Mouse (Mus musculus): ENCODE data around the gene Gm4871. TPM values are rescaled to one million over a fixed set of nuclear protein-coding genes. Genes with fewer than 3 reads are reported as not detected.
"Not testable (repeated sequence)": the region's sequence is repeated elsewhere in the genome, so short reads cannot be mapped to it uniquely, and the experiment has no call there.

Gm4871 gene
- polyA plus RNA-seq, 1 experiment from 2014 or later = not detected

DNA sequence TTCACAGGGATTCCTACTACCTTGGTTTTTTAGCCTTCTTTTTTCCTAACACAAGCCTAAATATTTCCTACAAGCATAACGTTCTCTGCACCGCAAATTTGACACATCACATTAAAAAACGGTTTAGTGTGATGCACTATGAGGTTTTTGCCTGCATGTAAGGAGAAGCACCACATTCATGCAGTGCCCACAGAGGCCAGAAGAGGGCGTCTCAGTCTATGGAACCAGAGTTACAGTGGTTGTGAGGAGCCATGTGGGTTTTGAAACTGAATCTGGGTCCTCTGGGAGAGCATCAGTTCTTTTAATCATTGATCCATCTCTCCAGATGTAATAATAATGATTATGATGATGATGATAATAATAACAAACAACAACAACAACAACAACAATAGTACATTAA lies 9.1 kb upstream of the Gm4871 start:
- no peak overlapping the region for H3K27ac ChIP-seq
- WGBS = 45% methylated on average over 4 of the region's 4 CpGs
- no peaks in the 10 kb centered on the region for H3K36me3 ChIP-seq
- no peak overlapping the region for H3K9ac ChIP-seq
- no peaks in the 10 kb centered on the region for H3K4me1 ChIP-seq (replicated peaks)
- no peaks in the 10 kb centered on the region for H3K9me3 ChIP-seq (replicated peaks)
- no peak overlapping the region for H3K4me3 ChIP-seq
- H3K27me3 ChIP-seq = no peaks in the 10 kb centered on the region
- H3K4me2 ChIP-seq = no peak overlapping the region
- no peak for ATAC-seq (replicated peaks; ENCODE audit: insufficient number of reproducible peaks, insufficient read depth, low FRiP score, low read depth)

DNA sequence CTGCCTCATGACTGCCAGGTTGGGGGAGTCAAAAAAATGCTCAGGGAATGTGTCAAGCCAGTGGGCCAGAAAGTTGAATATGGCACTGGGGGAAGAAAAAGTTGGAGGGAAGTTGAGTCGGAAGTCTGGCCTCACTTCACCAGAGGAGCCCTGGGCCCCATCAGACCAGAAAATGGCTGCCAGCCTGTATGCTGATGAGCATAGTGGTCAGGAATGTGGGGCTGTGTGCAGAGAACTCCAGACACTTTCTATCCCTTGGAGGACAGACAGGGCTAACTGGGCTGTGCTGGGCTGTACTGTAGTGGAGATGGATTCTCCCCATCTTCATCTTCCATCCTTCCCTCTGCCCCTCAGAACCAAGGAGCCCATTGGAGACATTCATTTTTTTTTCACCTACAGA lies 2.1 kb downstream of the Gm4871 start:
- not testable (repeated sequence) for H3K27me3 ChIP-seq; ATAC-seq (replicated peaks; ENCODE audit: insufficient number of reproducible peaks, insufficient read depth, low FRiP score, low read depth); H3K27ac ChIP-seq; H3K4me2 ChIP-seq; H3K9ac ChIP-seq; H3K36me3 ChIP-seq; H3K4me1 ChIP-seq (replicated peaks); H3K9me3 ChIP-seq (replicated peaks); H3K4me3 ChIP-seq
- WGBS = 71% methylated on average over 1 of the region's 1 CpGs

DNA sequence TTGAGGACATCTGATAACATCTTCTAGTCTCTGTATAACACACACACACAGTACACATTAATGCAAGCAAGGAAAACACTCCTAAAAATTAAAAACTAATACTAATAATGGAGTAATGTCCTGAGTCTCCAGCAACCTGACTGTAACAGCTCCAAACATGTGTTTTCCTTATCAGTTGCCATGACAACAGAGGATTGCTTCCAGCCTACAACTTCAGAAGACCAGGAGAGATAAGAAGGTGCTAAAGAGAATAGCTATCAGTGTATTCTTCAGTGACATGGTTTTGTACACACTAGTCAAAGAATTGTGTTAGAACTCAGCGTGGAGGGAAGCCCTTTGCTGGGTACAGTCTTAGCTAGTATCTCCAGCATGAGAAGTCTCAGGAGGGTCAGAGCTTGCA lies 11.8 kb downstream of the Gm4871 start:
- H3K4me3 ChIP-seq; H3K9me3 ChIP-seq (replicated peaks); H3K36me3 ChIP-seq; ATAC-seq (replicated peaks; ENCODE audit: insufficient number of reproducible peaks, insufficient read depth, low FRiP score, low read depth); H3K4me1 ChIP-seq (replicated peaks); H3K9ac ChIP-seq; H3K27me3 ChIP-seq; H3K4me2 ChIP-seq; H3K27ac ChIP-seq: not testable (repeated sequence)
- WGBS = 22% methylated on average over 1 of the region's 1 CpGs

DNA sequence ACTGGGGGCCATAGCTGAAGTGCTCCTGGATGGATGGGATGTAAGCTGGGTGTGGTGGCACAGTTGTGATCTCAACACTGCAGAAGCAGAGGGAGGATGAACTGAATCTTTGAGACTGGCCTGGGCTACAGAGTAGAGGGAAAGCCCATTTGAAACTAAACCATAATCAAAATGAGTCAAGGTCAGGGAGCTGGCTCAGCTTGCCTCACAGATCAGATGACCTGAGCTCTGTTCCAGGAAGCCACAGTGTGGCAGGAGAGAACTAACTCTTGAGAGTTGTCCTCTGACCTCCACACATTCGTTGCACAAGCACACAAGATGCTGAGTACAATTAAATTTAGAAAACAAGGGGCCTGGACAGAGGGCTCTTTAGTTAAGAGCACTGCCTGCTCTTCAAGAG lies 12.3 kb downstream of the Gm4871 start:
- 7% methylated on average over 1 of the region's 1 CpGs for WGBS

DNA sequence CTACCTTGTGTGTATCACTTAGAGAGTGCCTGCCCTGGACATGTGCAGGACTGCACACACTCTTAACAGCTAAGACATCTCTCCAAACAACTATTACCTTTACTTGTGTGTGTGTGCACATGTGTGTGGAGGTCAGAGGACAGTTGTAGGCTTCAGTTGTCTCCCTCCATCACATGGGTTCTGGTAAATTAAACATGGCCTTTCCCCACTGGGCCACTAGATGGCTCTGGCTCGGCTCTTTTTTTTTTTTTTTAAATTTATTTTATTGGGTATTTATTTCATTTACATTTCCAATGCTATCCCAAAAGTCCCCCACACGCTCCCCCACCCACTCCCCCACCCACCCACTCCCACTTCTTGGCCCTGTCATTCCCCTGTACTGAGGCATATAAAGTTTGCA lies 15.8 kb downstream of the Gm4871 start:
- not testable (repeated sequence) for H3K9ac ChIP-seq; H3K4me3 ChIP-seq; H3K36me3 ChIP-seq; H3K4me2 ChIP-seq; ATAC-seq (replicated peaks; ENCODE audit: insufficient number of reproducible peaks, insufficient read depth, low FRiP score, low read depth); H3K9me3 ChIP-seq (replicated peaks); H3K4me1 ChIP-seq (replicated peaks); H3K27ac ChIP-seq; H3K27me3 ChIP-seq
- 15% methylated on average over 2 of the region's 2 CpGs for WGBS

More for the DNA sequence above, 12.3 kb downstream of the Gm4871 start:
- not testable (repeated sequence) for H3K4me1 ChIP-seq (replicated peaks); ATAC-seq (replicated peaks; ENCODE audit: insufficient number of reproducible peaks, insufficient read depth, low FRiP score, low read depth); H3K4me2 ChIP-seq; H3K4me3 ChIP-seq; H3K27ac ChIP-seq; H3K36me3 ChIP-seq; H3K27me3 ChIP-seq; H3K9ac ChIP-seq; H3K9me3 ChIP-seq (replicated peaks)

DNA sequence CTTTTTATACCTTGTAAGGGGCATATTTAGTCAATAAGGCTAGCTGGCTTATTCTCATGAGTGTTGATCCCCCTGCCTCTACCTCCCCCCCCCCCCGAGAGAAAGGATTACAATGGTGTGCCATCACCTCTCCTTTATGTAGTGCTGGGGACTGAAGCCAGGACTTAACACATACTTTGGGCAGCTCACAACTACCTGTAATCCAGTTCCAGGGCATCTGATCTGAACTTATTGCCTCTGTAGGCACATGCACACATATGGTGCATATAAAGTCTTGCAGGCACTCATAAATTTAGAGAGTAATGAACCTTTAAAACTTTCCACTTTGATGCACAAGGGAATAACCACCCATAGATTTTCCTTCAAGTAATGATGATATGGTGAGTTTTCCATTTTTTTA lies 18.3 kb downstream of the Gm4871 start:
- H3K27ac ChIP-seq = no peak overlapping the region
- H3K4me1 ChIP-seq (replicated peaks) = no peaks in the 10 kb centered on the region
- H3K9me3 ChIP-seq (replicated peaks) = no peaks in the 10 kb centered on the region
- WGBS = 84% methylated on average over 1 of the region's 1 CpGs
- ATAC-seq (replicated peaks; ENCODE audit: insufficient number of reproducible peaks, insufficient read depth, low FRiP score, low read depth) = no peak
- H3K36me3 ChIP-seq = no peaks in the 10 kb centered on the region
- H3K27me3 ChIP-seq = no peaks in the 10 kb centered on the region
- H3K4me2 ChIP-seq = no peak overlapping the region
- H3K4me3 ChIP-seq = no peak overlapping the region
- no peak overlapping the region for H3K9ac ChIP-seq

DNA sequence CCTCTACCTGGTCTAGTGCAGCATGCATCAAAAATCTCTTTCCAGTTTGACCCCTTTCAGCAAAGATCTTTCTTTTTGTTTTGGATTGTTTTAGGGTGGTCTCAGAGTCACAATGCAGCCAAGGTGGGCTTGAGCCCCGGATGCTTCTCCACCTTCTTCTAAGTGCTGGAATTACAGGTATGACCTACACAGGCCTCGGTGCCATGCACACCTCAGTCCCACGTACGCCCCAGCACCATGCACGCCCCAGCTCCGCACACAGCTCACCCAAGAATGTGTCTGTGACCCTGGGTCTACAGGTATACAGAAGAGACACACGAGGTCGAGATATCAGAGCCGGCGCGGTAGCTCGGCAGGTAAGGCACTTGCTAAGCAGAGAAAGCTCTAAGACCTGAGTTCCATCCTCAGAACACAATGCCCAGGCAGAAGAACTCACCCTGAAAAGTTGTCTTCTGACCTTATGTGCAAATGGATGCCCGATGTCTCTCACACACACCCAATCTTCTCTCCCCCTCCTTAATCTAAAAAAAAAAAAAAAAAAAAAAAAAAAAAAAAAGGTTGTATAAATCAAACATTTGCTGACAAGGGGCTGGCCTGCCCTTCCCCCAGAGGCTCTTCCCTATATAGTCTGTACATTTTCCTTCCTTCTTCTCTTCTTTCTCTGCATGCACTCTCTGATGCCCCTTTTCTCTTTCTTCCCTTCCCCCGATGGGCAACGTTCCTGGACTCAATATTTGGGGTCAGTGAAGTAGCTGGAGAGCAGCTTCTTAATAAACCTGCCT lies 23.5 kb downstream of the Gm4871 start:
- Histone ChIP-seq H3K27ac (no peak overlapping the region), H3K9ac (no peak overlapping the region), H3K9me3 (replicated peaks) (no peaks in the 10 kb centered on the region), H3K4me1 (replicated peaks) (peaks cover 3% of the 10 kb centered on the region; the same call in 1 of the 2 replicates), H3K4me2 (no peak overlapping the region), H3K27me3 (no peaks in the 10 kb centered on the region), H3K4me3 (no peak overlapping the region), H3K36me3 (no peaks in the 10 kb centered on the region)
- no peak for ATAC-seq (replicated peaks; ENCODE audit: insufficient number of reproducible peaks, insufficient read depth, low FRiP score, low read depth)
- WGBS = 83% methylated on average over 15 of the region's 15 CpGs

DNA sequence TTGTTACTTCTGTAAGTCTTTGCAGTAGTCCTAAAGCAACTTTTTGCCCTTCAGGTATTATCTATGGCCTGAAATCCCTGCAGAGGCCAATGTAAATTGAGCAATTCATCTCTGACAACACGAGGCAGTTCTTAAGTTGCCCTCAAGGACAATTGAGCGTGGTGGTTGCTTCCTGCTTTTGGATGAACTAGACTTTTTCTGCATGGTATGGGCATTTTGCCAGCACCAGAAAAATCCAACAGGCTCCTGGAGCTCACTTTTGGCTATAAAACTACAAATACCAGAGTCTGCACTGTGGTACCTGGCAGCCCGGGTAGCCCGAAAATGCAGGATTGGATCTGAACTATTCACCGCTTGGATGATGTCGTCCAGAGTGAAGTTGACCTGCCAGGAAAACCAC lies 27.0 kb downstream of the Gm4871 start:
- 77% methylated on average over 6 of the region's 6 CpGs for WGBS
- Histone ChIP-seq H3K4me3 (no peak overlapping the region), H3K27ac (no peak overlapping the region), H3K4me2 (no peak overlapping the region), H3K9me3 (replicated peaks) (no peaks in the 10 kb centered on the region), H3K36me3 (no peaks in the 10 kb centered on the region), H3K27me3 (no peaks in the 10 kb centered on the region), H3K9ac (no peak overlapping the region), H3K4me1 (replicated peaks) (peaks cover 3% of the 10 kb centered on the region; the same call in 1 of the 2 replicates)
- no peak for ATAC-seq (replicated peaks; ENCODE audit: insufficient number of reproducible peaks, insufficient read depth, low FRiP score, low read depth)

DNA sequence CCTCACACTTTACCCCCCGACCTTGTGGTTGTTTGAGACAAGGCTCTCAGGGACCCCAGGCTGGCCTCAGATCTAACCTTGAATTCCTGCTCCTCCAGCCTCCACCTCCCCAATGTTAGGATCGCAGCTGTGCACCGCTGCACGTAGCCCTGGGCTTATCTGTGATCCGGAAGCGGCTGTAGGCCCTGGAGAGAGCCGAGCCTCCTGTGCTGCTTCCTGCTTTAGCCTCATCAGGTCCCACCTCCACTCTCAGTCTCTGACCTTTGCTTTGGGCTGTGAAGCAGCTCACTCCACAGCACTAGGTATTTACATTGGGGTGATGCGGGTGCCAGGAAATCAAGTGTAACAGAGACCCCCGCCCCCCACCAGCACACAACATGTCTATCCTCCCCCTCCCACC lies 28.1 kb downstream of the Gm4871 start:
- H3K27me3 ChIP-seq = no peaks in the 10 kb centered on the region
- H3K27ac ChIP-seq = no peak overlapping the region
- H3K4me3 ChIP-seq = no peak overlapping the region
- 0 out of 2 replicates have a peak, but pooled peaks have one; percentile 27 for ATAC-seq (replicated peaks; ENCODE audit: insufficient number of reproducible peaks, insufficient read depth, low FRiP score, low read depth)
- no peak overlapping the region for H3K4me2 ChIP-seq
- H3K36me3 ChIP-seq = no peaks in the 10 kb centered on the region
- no peaks in the 10 kb centered on the region for H3K9me3 ChIP-seq (replicated peaks)
- 41% methylated on average over 9 of the region's 9 CpGs for WGBS
- H3K4me1 ChIP-seq (replicated peaks) = peaks cover 3% of the 10 kb centered on the region; the same call in 1 of the 2 replicates
- no peak overlapping the region for H3K9ac ChIP-seq

DNA sequence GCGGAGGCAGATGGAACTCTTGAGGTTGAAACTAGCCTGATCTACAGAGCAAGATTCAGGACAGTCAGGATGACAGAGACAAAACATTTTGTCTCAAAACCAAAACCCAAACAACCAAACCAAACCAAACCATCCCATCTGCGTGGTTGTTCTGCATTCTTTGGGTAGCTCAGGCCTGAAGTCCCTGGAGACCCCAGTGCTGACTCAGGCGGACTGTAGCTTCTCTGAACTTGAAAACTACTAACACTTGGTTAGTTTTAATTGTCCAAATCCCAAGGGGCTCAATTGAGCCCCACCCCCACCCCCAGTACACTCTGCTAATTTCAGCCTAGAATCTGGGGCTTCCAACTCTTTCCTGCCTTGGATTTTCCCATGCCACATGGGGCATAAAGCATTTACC lies 29.2 kb downstream of the Gm4871 start:
- Histone ChIP-seq H3K4me2 (no peak overlapping the region), H3K4me1 (replicated peaks) (peaks cover 3% of the 10 kb centered on the region; the same call in 1 of the 2 replicates), H3K9me3 (replicated peaks) (no peaks in the 10 kb centered on the region), H3K9ac (no peak overlapping the region), H3K36me3 (no peaks in the 10 kb centered on the region), H3K27me3 (no peaks in the 10 kb centered on the region), H3K4me3 (no peak overlapping the region), H3K27ac (no peak overlapping the region)
- ATAC-seq (replicated peaks; ENCODE audit: insufficient number of reproducible peaks, insufficient read depth, low FRiP score, low read depth) = no peak
- WGBS = 81% methylated on average over 3 of the region's 3 CpGs

DNA sequence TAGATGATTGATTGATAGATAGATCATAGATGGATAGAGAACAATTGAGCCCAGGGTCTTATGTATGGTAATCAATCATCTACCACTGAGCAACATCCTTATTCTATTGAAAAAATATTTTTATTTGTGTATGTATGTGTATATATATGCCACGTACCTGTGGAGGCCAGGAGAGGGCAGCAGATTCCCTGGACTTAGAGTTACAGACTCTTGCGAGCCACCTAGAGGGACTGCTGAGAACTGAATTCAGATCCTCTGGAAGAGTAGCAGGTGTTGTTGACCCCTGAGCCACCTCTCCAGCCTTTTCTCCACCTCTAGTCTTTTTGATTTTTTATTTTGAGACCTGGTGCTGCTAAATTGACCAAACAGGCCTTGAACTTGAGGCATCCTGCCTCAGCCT lies 34.1 kb downstream of the Gm4871 start:
- Histone ChIP-seq H3K9me3 (replicated peaks) (no peaks in the 10 kb centered on the region), H3K27me3 (no peaks in the 10 kb centered on the region), H3K9ac (no peak overlapping the region), H3K36me3 (no peaks in the 10 kb centered on the region), H3K4me1 (replicated peaks) (no peaks in the 10 kb centered on the region), H3K27ac (no peak overlapping the region), H3K4me2 (no peak overlapping the region), H3K4me3 (no peak overlapping the region)
- 41% methylated on average over 2 of the region's 2 CpGs for WGBS
- ATAC-seq (replicated peaks; ENCODE audit: insufficient number of reproducible peaks, insufficient read depth, low FRiP score, low read depth) = no peak

DNA sequence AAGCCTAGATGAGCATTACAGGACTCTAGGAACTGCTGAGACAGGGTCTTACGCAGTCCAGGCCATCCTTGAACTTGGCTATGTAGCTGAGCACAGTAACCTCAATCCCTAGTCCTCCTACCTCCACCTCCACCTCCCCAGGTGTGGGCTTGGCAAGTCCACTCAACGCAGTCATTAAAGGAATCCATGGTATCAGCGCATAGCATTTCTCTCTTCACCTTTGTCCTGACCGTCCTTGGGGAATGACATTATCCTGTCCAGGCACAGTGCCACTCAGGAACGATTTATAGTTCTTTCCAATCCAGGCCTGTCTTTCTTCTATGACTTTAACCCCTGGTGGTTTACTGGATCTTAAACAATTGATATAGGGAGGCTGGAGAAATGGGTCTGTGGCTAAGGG lies 42.1 kb downstream of the Gm4871 start:
- Histone ChIP-seq H3K36me3 (no peaks in the 10 kb centered on the region), H3K4me3 (no peak overlapping the region), H3K4me2 (no peak overlapping the region), H3K27ac (no peak overlapping the region), H3K27me3 (no peaks in the 10 kb centered on the region), H3K9ac (no peak overlapping the region), H3K4me1 (replicated peaks) (no peaks in the 10 kb centered on the region), H3K9me3 (replicated peaks) (no peaks in the 10 kb centered on the region)
- ATAC-seq (replicated peaks; ENCODE audit: insufficient number of reproducible peaks, insufficient read depth, low FRiP score, low read depth) = no peak
- 56% methylated on average over 5 of the region's 5 CpGs for WGBS
